Mouse (Mus musculus) MEL (cell line): Measurements from ENCODE around the gene Cyp2d22. TPM values are rescaled to one million over a fixed set of nuclear protein-coding genes. Genes with fewer than 3 reads are reported as not detected.

ENCODE experiments used
- DNase-seq: peaks from one replicate; pipeline ENCODE4 v3.0.0; 2011; ENCODE audit warnings: low read depth, low spot score
- H3K27ac ChIP-seq: 2 replicates; pipeline ENCODE4 v1.5.1; 2012; ENCODE audit warnings: low read depth, mild to moderate bottlenecking, control low read depth, low read length, moderate library complexity; ENCODE audit not compliant: control insufficient read depth
- H3K27me3 ChIP-seq, 2 experiments: fragments of 150-350 bp in 1 of 2; sonication (generic) in 1 of 2; 2 replicates each; pipeline ENCODE4 v1.6.1; 2012; ENCODE audit warnings: low read length in 2 of 2, mild to moderate bottlenecking in 2 of 2, improper control_type of control experiment in 1 of 2, moderate library complexity in 1 of 2; ENCODE audit not compliant: insufficient read depth in 2 of 2, control insufficient read depth in 1 of 2
- H3K36me3 ChIP-seq, 2 experiments: 2 replicates each; pipeline ENCODE4 v1.6.1; 2012 to 2014; ENCODE audit warnings: low read length in 2 of 2, improper control_type of control experiment in 1 of 2, inconsistent platforms in 1 of 2, mild to moderate bottlenecking in 1 of 2; ENCODE audit not compliant: insufficient read depth in 2 of 2, control insufficient read depth in 1 of 2
- H3K4me1 ChIP-seq, 2 experiments: fragments of 150-350 bp in 1 of 2; sonication (generic) in 1 of 2; 2 replicates each; pipeline ENCODE4 v1.6.1; 2012; ENCODE audit warnings: low read length in 2 of 2, improper control_type of control experiment in 1 of 2, mild to moderate bottlenecking in 1 of 2; ENCODE audit not compliant: insufficient read depth in 2 of 2, control insufficient read depth in 1 of 2
- H3K4me3 ChIP-seq, 2 experiments: fragments of 150-350 bp in 1 of 2; sonication (generic) in 1 of 2; 2 replicates each; pipeline ENCODE4 v1.5.1; 2012; ENCODE audit warnings: low read depth in 2 of 2, low read length in 2 of 2, mild to moderate bottlenecking in 2 of 2, moderate library complexity in 2 of 2, control low read depth in 1 of 2, improper control_type of control experiment in 1 of 2; ENCODE audit not compliant: control insufficient read depth in 1 of 2, insufficient read depth in 1 of 2
- H3K79me2 ChIP-seq: 2 replicates; pipeline ENCODE4 v1.6.1; 2012; ENCODE audit warnings: mild to moderate bottlenecking, low read length, moderate library complexity; ENCODE audit not compliant: control insufficient read depth, poor library complexity, insufficient read depth
- H3K9ac ChIP-seq: 2 replicates; pipeline ENCODE4 v1.6.1; 2012; ENCODE audit warnings: low read depth, mild to moderate bottlenecking, control low read depth, low read length, moderate library complexity; ENCODE audit not compliant: control insufficient read depth, poor library complexity, severe bottlenecking
- H3K9me3 ChIP-seq: fragments of 150-350 bp; sonication (generic); replicated peaks from 2 replicates; pipeline ENCODE4 v1.6.1; 2012; ENCODE audit warnings: mild to moderate bottlenecking, low read length, improper control_type of control experiment, moderate library complexity; ENCODE audit not compliant: insufficient read depth
- CHD1 ChIP-seq: IDR thresholded peaks from 2 replicates; pipeline ENCODE4 v1.6.1; 2012; ENCODE audit warnings: low read depth, mild to moderate bottlenecking, inconsistent platforms, low read length, improper control_type of control experiment
- CHD2 ChIP-seq: IDR thresholded peaks from 2 replicates; pipeline ENCODE4 v1.6.1; 2011; ENCODE audit warnings: low read length, improper control_type of control experiment
- CTCF ChIP-seq, 3 experiments: IDR thresholded peaks in 2 of 3; conservative IDR thresholded peaks in 1 of 3; 2 replicates each; pipeline ENCODE4 v1.5.1; 2011 to 2012; ENCODE audit warnings: low read length in 3 of 3, low read depth in 2 of 3, mild to moderate bottlenecking in 2 of 3, improper control_type of control experiment in 1 of 3, inconsistent platforms in 1 of 3, mixed read lengths in 1 of 3, moderate library complexity in 1 of 3; ENCODE audit not compliant: control insufficient read depth in 1 of 3, insufficient read depth in 1 of 3, poor library complexity in 1 of 3, severe bottlenecking in 1 of 3
- ELF1 ChIP-seq: IDR thresholded peaks from 2 replicates; pipeline ENCODE4 v1.6.1; 2014; ENCODE audit warnings: low read depth, mild to moderate bottlenecking, inconsistent platforms, low read length, improper control_type of control experiment, moderate library complexity
- GATA1 ChIP-seq: IDR thresholded peaks from 2 replicates; pipeline ENCODE4 v1.6.1; 2011; ENCODE audit warnings: low read depth, low read length, improper control_type of control experiment
- JUND ChIP-seq: IDR thresholded peaks from 2 replicates; pipeline ENCODE4 v1.6.1; 2011; ENCODE audit warnings: low read depth, mild to moderate bottlenecking, improper control_type of control experiment, low read length
- KAT2A ChIP-seq: conservative IDR thresholded peaks from 2 replicates; pipeline ENCODE4 v1.6.1; 2012; ENCODE audit warnings: low read depth, low read length, improper control_type of control experiment, inconsistent platforms
- MEF2A ChIP-seq: IDR thresholded peaks from 2 replicates; pipeline ENCODE4 v1.6.1; 2014; ENCODE audit warnings: low read depth, mild to moderate bottlenecking, inconsistent platforms, low read length, improper control_type of control experiment; ENCODE audit not compliant: poor library complexity, insufficient replicate concordance, severe bottlenecking; ENCODE audit errors: extremely low read depth
- MXI1 ChIP-seq: IDR thresholded peaks from 2 replicates; pipeline ENCODE4 v1.6.1; 2011; ENCODE audit warnings: mild to moderate bottlenecking, low read depth, low read length, improper control_type of control experiment
- MYC ChIP-seq: IDR thresholded peaks from 2 replicates; pipeline ENCODE4 v1.6.1; 2011; ENCODE audit warnings: low read depth, mild to moderate bottlenecking, low read length, improper control_type of control experiment, moderate library complexity
- NRF1 ChIP-seq: IDR thresholded peaks from 2 replicates; pipeline ENCODE4 v1.6.1; 2014; ENCODE audit warnings: low read depth, mild to moderate bottlenecking, inconsistent platforms, low read length, improper control_type of control experiment, moderate library complexity; ENCODE audit not compliant: poor library complexity, insufficient read depth, severe bottlenecking
- POLR2A ChIP-seq, 2 experiments: IDR thresholded peaks; 2 replicates each; pipeline ENCODE4 v1.6.1; 2011 to 2012; ENCODE audit warnings: low read length in 2 of 2, mild to moderate bottlenecking in 2 of 2, control low read depth in 1 of 2, improper control_type of control experiment in 1 of 2, low read depth in 1 of 2, moderate library complexity in 1 of 2; ENCODE audit not compliant: control insufficient read depth in 1 of 2, insufficient read depth in 1 of 2, poor library complexity in 1 of 2
- POLR2AphosphoS5 ChIP-seq: IDR thresholded peaks from 2 replicates; pipeline ENCODE4 v1.6.1; 2012; ENCODE audit warnings: low read depth, borderline replicate concordance, mild to moderate bottlenecking, inconsistent platforms, low read length, moderate library complexity, mixed read lengths
- TAL1 ChIP-seq: IDR thresholded peaks from 2 replicates; pipeline ENCODE4 v1.6.1; 2012; ENCODE audit warnings: mild to moderate bottlenecking, inconsistent platforms, low read length, moderate library complexity, mixed read lengths
- UBTF ChIP-seq: IDR thresholded peaks from 2 replicates; pipeline ENCODE4 v1.6.1; 2012; ENCODE audit warnings: low read depth, mild to moderate bottlenecking, inconsistent platforms, low read length, improper control_type of control experiment, moderate library complexity, borderline replicate concordance; ENCODE audit not compliant: insufficient read depth
- USF1 ChIP-seq: IDR thresholded peaks from 2 replicates; pipeline ENCODE4 v1.6.1; 2014; ENCODE audit warnings: low read depth, mild to moderate bottlenecking, inconsistent platforms, low read length, improper control_type of control experiment, moderate library complexity
- ZKSCAN1 ChIP-seq: IDR thresholded peaks from 2 replicates; pipeline ENCODE4 v1.6.1; 2012; ENCODE audit warnings: low read depth, mild to moderate bottlenecking, inconsistent platforms, low read length, improper control_type of control experiment, moderate library complexity
- ZMIZ1 ChIP-seq: IDR thresholded peaks from 2 replicates; pipeline ENCODE4 v1.6.1; 2012; ENCODE audit warnings: low read depth, mild to moderate bottlenecking, inconsistent platforms, low read length, improper control_type of control experiment, moderate library complexity
- ZNF384 ChIP-seq: IDR thresholded peaks from 2 replicates; pipeline ENCODE4 v1.6.1; 2012; ENCODE audit warnings: low read depth, mild to moderate bottlenecking, inconsistent platforms, low read length, improper control_type of control experiment
- polyA plus RNA-seq, 2 experiments: library from polyadenylated mRNA; stranded (reverse) in 1 of 2; unstranded in 1 of 2; fragments of >175 nt in 1 of 2; fragments of >200 nt in 1 of 2; gene quantifications; 2 replicates each; pipeline versions ENCODE4 v1.2.1 to v1.2.4; 2012; ENCODE audit warnings: low replicate concordance in 2 of 2, low read depth in 1 of 2; ENCODE audit not compliant: insufficient read length in 2 of 2, insufficient read depth in 1 of 2, missing spikeins in 1 of 2
- total RNA-seq: library from RNA; depleted of rRNA; stranded (reverse); fragments of 300-350 nt; gene quantifications from 2 replicates; pipeline ENCODE4 v1.2.3, GENCODE M21; 2012

The Cyp2d22 gene
- total and polyA plus RNA-seq, 3 experiments = 0.10 TPM; not detected in 2

GRCm38 (mm10) chr15:82376393-82377138 is 3.5 kb downstream of the Cyp2d22 start:
- Histone ChIP-seq H3K4me3 (no peak overlapping the region), H3K36me3 (no peaks in the 10 kb centered on the region), H3K4me1 (no peaks in the 10 kb centered on the region), H3K9me3 (no peaks in the 10 kb centered on the region), H3K79me2 (no peaks in the 10 kb centered on the region), H3K9ac (no peak overlapping the region), H3K27ac (no peak overlapping the region), H3K27me3 (peaks cover 0 to 6% of the 10 kb centered on the region in 2 experiments; a peak in 3 of 4 replicates)
- TF ChIP-seq ELF1 (no peak), MEF2A (no peak), MXI1 (no peak), JUND (no peak), CHD2 (no peak), ZMIZ1 (no peak)
- no peak for DNase-seq

DNA sequence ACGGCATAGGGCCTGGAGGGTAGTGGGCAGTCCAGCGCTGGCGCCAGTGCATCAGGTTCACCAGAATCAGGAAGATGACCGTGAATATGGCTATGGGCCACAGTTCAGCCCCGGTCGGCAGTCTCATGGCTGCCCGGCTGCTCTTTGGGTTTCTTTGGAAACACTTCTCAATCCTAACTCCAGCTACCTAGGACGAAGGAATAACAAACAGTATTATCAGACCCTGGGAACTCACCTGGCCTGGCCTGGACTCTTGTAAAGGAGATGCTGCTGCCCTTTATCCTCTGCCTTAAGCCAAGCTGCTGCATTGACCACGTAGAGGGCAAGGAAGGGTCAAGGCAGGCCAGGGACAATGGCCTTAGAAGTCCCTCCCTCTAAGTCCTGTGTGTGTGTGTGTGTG is 4.2 kb downstream of the Cyp2d22 start:
- Histone ChIP-seq H3K79me2 (no peaks in the 10 kb centered on the region), H3K27me3 (peaks cover 2 to 6% of the 10 kb centered on the region in 2 experiments; a peak in 3 of 4 replicates), H3K9me3 (no peaks in the 10 kb centered on the region), H3K4me3 (no peak overlapping the region), H3K4me1 (no peaks in the 10 kb centered on the region), H3K27ac (no peak overlapping the region), H3K9ac (no peak overlapping the region), H3K36me3 (no peaks in the 10 kb centered on the region)
- no peak for DNase-seq
- TF ChIP-seq MYC (no peak), POLR2AphosphoS5 (no peak), ZKSCAN1 (no peak), UBTF (no peak), KAT2A (no peak), MXI1 (no peak), USF1 (no peak)

- TF ChIP-seq CTCF (IDR thresholded peaks at IDR 0.05 in 2 of 3, conservative IDR thresholded peaks at IDR 0.05 in 1 of 3; ENCODE audit: control insufficient read depth in 1 of 3, insufficient read depth in 1 of 3, low read depth in 2 of 3, low read length in 3 of 3, poor library complexity in 1 of 3, severe bottlenecking in 1 of 3) = no peak
- no peak for TF ChIP-seq NRF1
- no peak for TF ChIP-seq MEF2A
- no peak for TF ChIP-seq POLR2A (IDR thresholded peaks at IDR 0.05; ENCODE audit: control insufficient read depth in 1 of 2, insufficient read depth in 1 of 2, low read depth in 1 of 2, low read length in 2 of 2, poor library complexity in 1 of 2)
- TF ChIP-seq MXI1 = no peak
- no peak for TF ChIP-seq JUND
- no peak for TF ChIP-seq GATA1
- TF ChIP-seq ZNF384 = no peak
- TF ChIP-seq CHD1 = no peak
- TF ChIP-seq TAL1 = no peak
- no peak for TF ChIP-seq ELF1
- TF ChIP-seq, all 39 proteins: peak for 0
- no peaks in the 10 kb centered on the region for H3K79me2 ChIP-seq
Measured at GRCm38 (mm10) chr15:82374437-82374836, 5.6 kb downstream of the Cyp2d22 start.

More at GRCm38 (mm10) chr15:82374437-82374836, 5.6 kb downstream of the Cyp2d22 start:
- peaks cover 2 to 6% of the 10 kb centered on the region in 2 experiments; a peak in 3 of 4 replicates for H3K27me3 ChIP-seq
- no peak overlapping the region for H3K9ac ChIP-seq
- no peak overlapping the region for H3K27ac ChIP-seq
- H3K4me1 ChIP-seq = no peaks in the 10 kb centered on the region
- H3K36me3 ChIP-seq = no peaks in the 10 kb centered on the region
- no peaks in the 10 kb centered on the region for H3K9me3 ChIP-seq
- no peak overlapping the region for H3K4me3 ChIP-seq
- DNase-seq = no peak
